Mouse (Mus musculus) neural tube, embryonic 13.5 days (tissue): ENCODE measurements around the gene Hnf1a. TPM values are rescaled to one million over a fixed set of nuclear protein-coding genes. Genes with fewer than 3 reads are reported as not detected.
"Not testable (repeated sequence)": the region's sequence is repeated elsewhere in the genome, so short reads cannot be mapped to it uniquely, and the experiment has no call there.

Source experiments
- ATAC-seq: fragments of 200-750 bp; cut with Nextera tagmentation; 2 replicates; pipeline ENCODE4 v1.8.0; 2017; ENCODE audit warnings: low read depth, mild to moderate bottlenecking, moderate TSS enrichment, moderate library complexity
- H3K27ac ChIP-seq: fragments of 300-500 bp; sonication (generic); replicated peaks from 2 replicates; pipeline ENCODE4 v1.5.1; 2015; ENCODE audit warnings: moderate library complexity, mild to moderate bottlenecking, inconsistent platforms
- H3K27me3 ChIP-seq: fragments of 300-500 bp; sonication (generic); 2 replicates; pipeline ENCODE4 v1.6.1; 2015; ENCODE audit warnings: mild to moderate bottlenecking, inconsistent platforms
- H3K36me3 ChIP-seq: fragments of 300-500 bp; sonication (generic); 2 replicates; pipeline ENCODE4 v1.6.1; 2015; ENCODE audit warnings: mild to moderate bottlenecking, inconsistent platforms
- H3K4me1 ChIP-seq: fragments of 300-500 bp; sonication (generic); replicated peaks from 2 replicates; pipeline ENCODE4 v1.6.1; 2015; ENCODE audit warnings: inconsistent platforms
- H3K4me2 ChIP-seq: fragments of 300-500 bp; sonication (generic); 2 replicates; pipeline ENCODE4 v1.6.1; 2015; ENCODE audit warnings: inconsistent platforms, mild to moderate bottlenecking, moderate library complexity
- H3K4me3 ChIP-seq: fragments of 300-500 bp; sonication (generic); 2 replicates; pipeline ENCODE4 v1.5.1; 2015; ENCODE audit warnings: mild to moderate bottlenecking, inconsistent platforms
- H3K9ac ChIP-seq: fragments of 300-500 bp; sonication (generic); 2 replicates; pipeline ENCODE4 v1.6.1; 2015; ENCODE audit warnings: moderate library complexity, mild to moderate bottlenecking, inconsistent platforms
- H3K9me3 ChIP-seq: fragments of 300-500 bp; sonication (generic); 2 replicates; pipeline ENCODE4 v1.6.1; 2016; ENCODE audit warnings: inconsistent platforms
- WGBS: fragments of 180-500 bp; shearing (Covaris S2); methylation state at CpG from one replicate; pipeline ENCODE4 v1.1.7; 2015; 5-methylcytosine and 5-hydroxymethylcytosine counted together
- polyA plus RNA-seq: library from polyadenylated mRNA; unstranded; fragments of >200 nt; fragmentation: Nextera tagmentation; extraction: Ambion mirVana; gene quantifications from 2 replicates; pipeline ENCODE4 v1.2.1, GENCODE M21; 2015

The Hnf1a gene
- polyA plus RNA-seq, 1 experiment from 2014 or later, result 0.10 TPM

GRCm38 (mm10) chr5:114958069-114958468 lies 12.8 kb downstream of the Hnf1a start:
- no peak overlapping the region for H3K27ac ChIP-seq
- 89% methylated on average over 5 of the region's 5 CpGs for WGBS

GRCm38 (mm10) chr5:114953326-114953725 lies 17.6 kb downstream of the Hnf1a start:
- Histone ChIP-seq H3K27ac (no peak overlapping the region), H3K36me3 (peaks cover 17% of the 10 kb centered on the region), H3K27me3 (no peaks in the 10 kb centered on the region), H3K4me3 (no peak overlapping the region), H3K4me1 (peaks cover 27% of the 10 kb centered on the region), H3K4me2 (no peak overlapping the region), H3K9me3 (no peaks in the 10 kb centered on the region), H3K9ac (no peak overlapping the region)
- whole genome bisulfite sequencing, result 88% methylated on average over 14 of the region's 14 CpGs
- ATAC-seq, result no peak

More at GRCm38 (mm10) chr5:114958069-114958468, 12.8 kb downstream of the Hnf1a start:
- Histone ChIP-seq H3K4me2 (no peak overlapping the region), H3K36me3 (no peaks in the 10 kb centered on the region), H3K4me1 (peaks cover 8% of the 10 kb centered on the region), H3K9ac (no peak overlapping the region), H3K27me3 (no peaks in the 10 kb centered on the region), H3K4me3 (no peak overlapping the region), H3K9me3 (no peaks in the 10 kb centered on the region)
- no peak for ATAC-seq

DNA sequence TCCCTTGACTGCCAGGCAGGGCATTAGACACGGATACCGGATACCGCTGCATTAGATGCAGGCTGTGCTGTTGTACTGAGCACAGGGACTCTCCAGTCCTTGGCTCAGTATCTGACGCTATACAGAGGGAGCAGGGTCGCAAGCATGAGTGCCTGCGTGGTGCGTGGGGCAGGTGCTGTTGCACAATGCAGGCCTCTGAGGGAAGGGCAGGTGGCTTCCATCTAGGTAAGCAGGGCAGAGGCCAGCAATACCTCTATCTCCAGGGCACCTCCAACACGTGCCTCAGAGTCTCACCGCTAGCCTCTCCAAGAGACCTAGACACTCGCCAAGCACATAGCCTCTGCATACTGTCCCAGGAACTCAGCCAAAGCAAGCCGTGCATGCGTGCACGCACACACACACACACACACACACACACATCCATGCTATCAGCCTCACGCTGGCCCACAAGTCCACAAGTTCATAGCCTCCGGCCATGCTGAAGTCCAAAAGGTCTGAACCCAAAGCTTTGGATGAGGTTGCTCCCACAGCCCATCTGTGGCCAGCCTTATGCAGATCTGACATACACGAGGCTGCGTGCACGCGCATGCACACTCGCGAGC lies 19.5 kb downstream of the Hnf1a start:
- ATAC-seq, result no peak

DNA sequence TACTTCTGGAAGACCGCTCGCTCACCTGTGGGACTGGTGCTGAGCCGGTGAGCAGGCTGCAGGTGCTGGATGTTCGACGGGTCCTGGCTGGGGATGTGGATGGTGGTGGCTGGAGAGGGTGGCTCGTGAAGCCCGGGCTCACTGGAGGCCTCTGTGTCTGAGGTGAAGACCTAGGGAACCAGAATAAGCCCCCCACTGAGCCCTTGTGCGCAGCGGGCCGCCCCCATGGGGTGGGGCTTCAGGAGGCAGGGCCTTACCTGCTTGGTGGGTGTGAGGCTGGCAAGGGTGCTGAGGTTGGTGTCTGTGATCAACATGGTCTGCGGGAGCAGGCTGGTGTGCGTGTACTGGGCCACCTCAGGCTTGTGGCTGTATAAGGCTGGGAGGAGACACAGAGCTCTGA lies 20.2 kb downstream of the Hnf1a start:
- no peak for ATAC-seq
- Histone ChIP-seq H3K27ac (no peak overlapping the region), H3K9ac (no peak overlapping the region), H3K4me1 (peaks cover 30% of the 10 kb centered on the region), H3K36me3 (peaks cover 44% of the 10 kb centered on the region), H3K4me2 (no peak overlapping the region), H3K9me3 (no peaks in the 10 kb centered on the region), H3K27me3 (no peaks in the 10 kb centered on the region), H3K4me3 (no peak overlapping the region)
- WGBS, result 68% methylated on average over 12 of the region's 12 CpGs

More for the DNA sequence above, 19.5 kb downstream of the Hnf1a start:
- H3K4me2 ChIP-seq, result no peak overlapping the region
- H3K36me3 ChIP-seq, result peaks cover 37% of the 10 kb centered on the region
- WGBS, result 83% methylated on average over 21 of the region's 21 CpGs
- no peak overlapping the region for H3K9ac ChIP-seq
- H3K4me1 ChIP-seq, result peaks cover 30% of the 10 kb centered on the region
- H3K27ac ChIP-seq, result no peak overlapping the region
- no peaks in the 10 kb centered on the region for H3K27me3 ChIP-seq
- no peaks in the 10 kb centered on the region for H3K9me3 ChIP-seq
- no peak overlapping the region for H3K4me3 ChIP-seq

GRCm38 (mm10) chr5:114949812-114950211 lies 21.1 kb downstream of the Hnf1a start:
- ATAC-seq, result no peak
- H3K9ac ChIP-seq, result no peak overlapping the region
- peaks cover 30% of the 10 kb centered on the region for H3K4me1 ChIP-seq
- H3K27me3 ChIP-seq, result no peaks in the 10 kb centered on the region
- peaks cover 46% of the 10 kb centered on the region for H3K36me3 ChIP-seq
- 65% methylated on average over 9 of the region's 9 CpGs for whole genome bisulfite sequencing
- no peak overlapping the region for H3K4me2 ChIP-seq
- H3K27ac ChIP-seq, result peak overlapping the region; percentile 54
- H3K4me3 ChIP-seq, result no peak overlapping the region
- no peaks in the 10 kb centered on the region for H3K9me3 ChIP-seq

- Histone ChIP-seq H3K9ac (no peak overlapping the region), H3K27ac (peak overlapping the region; percentile 54)
- ATAC-seq, result no peak
Measured at GRCm38 (mm10) chr5:114949316-114949715, 21.6 kb downstream of the Hnf1a start.

DNA sequence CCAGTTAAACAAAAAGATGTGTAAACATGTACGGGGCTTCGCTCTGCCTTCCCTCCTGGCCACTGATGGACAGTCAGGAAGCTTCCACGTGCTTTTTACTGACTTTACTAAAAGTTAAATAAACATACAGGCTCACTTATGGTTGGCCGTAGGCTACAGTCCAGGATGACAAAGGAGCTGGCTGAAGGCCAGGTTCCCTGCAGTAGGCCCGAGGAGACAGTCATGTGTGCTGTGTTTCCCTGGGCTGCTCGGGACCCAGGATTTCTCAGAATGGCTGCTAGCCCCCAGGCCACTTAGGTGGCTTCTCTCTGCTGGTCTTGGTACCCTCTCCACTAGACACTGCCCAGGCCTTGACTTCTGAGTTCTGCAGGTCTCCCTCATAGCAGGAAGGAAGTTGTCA lies 22.0 kb downstream of the Hnf1a start:
- 45% methylated on average over 6 of the region's 6 CpGs for WGBS
- Histone ChIP-seq H3K4me1 (peaks cover 30% of the 10 kb centered on the region), H3K27me3 (no peaks in the 10 kb centered on the region), H3K27ac (peak overlapping the region; percentile 54; the same call in 1 of the 2 replicates), H3K9me3 (no peaks in the 10 kb centered on the region), H3K36me3 (peaks cover 46% of the 10 kb centered on the region), H3K4me2 (no peak overlapping the region), H3K9ac (no peak overlapping the region), H3K4me3 (no peak overlapping the region)
- no peak for ATAC-seq

More at GRCm38 (mm10) chr5:114949316-114949715, 21.6 kb downstream of the Hnf1a start:
- Histone ChIP-seq H3K4me3 (no peak overlapping the region), H3K9me3 (no peaks in the 10 kb centered on the region), H3K4me2 (no peak overlapping the region), H3K27me3 (no peaks in the 10 kb centered on the region), H3K4me1 (peaks cover 30% of the 10 kb centered on the region), H3K36me3 (peaks cover 46% of the 10 kb centered on the region)
- WGBS, result 56% methylated on average over 5 of the region's 5 CpGs

DNA sequence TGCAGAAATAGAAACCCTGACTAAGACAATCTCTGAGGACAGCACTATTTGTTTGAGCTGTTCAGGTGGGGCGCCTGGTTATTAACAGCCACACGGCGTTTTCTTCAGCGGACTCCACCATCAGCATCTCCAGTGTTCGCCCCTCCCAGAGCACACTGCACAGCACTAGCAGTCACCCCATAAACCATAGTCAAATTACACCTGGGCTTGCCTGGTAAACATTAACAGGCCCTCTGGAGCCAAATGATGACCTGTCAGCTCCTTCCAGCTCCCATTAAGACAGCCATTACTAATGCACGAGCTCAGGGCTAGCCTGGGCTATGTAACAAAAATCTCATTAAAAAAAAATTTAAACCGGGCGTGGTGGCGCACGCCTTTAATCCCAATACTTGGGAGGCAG lies 25.8 kb downstream of the Hnf1a start:
- Histone ChIP-seq H3K9ac (no peak overlapping the region), H3K9me3 (no peaks in the 10 kb centered on the region), H3K27me3 (no peaks in the 10 kb centered on the region), H3K4me1 (peaks cover 36% of the 10 kb centered on the region), H3K4me3 (no peak overlapping the region), H3K36me3 (peaks cover 44% of the 10 kb centered on the region), H3K4me2 (no peak overlapping the region), H3K27ac (no peak overlapping the region)
- 95% methylated on average over 10 of the region's 10 CpGs for WGBS
- no peak for ATAC-seq

DNA sequence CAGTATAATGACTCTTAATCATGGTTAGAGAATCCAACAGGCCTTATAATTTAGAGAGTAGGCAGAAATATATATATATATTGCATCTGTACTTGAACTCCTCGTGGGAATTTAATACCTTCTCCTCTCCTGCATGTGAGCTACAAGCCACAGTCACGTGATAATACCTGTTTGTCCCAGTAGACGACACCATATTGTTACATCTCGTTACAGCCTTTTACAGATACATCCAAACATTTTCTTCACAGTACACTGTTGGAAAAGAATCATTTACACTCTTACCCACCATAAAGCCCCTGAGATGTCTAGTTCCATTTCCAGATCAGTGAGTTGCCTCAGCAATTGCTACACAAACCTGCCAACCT lies 28.1 kb downstream of the Hnf1a start:
- ATAC-seq, result no peak; the same call in 1 of the 2 replicates
- peak overlapping the region; percentile 66 for H3K4me2 ChIP-seq
- H3K4me1 ChIP-seq, result peaks cover 16% of the 10 kb centered on the region
- peak overlapping the region; percentile 88 for H3K4me3 ChIP-seq
- peaks cover 23% of the 10 kb centered on the region for H3K36me3 ChIP-seq
- H3K27me3 ChIP-seq, result no peaks in the 10 kb centered on the region
- H3K9me3 ChIP-seq, result no peaks in the 10 kb centered on the region
- H3K27ac ChIP-seq, result peak overlapping the region; percentile 93
- peak overlapping the region; percentile 95 for H3K9ac ChIP-seq
- WGBS, result 49% methylated on average over 4 of the region's 4 CpGs

GRCm38 (mm10) chr5:114942074-114942765 lies 28.7 kb downstream of the Hnf1a start, which contains the start of gene 2210016L21Rik:
2210016L21Rik (plus strand) TSS chr5:114942158.
- WGBS, result under 1% methylated on average over 39 of the region's 39 CpGs
- H3K36me3 ChIP-seq, result peaks cover 17% of the 10 kb centered on the region
- H3K9ac ChIP-seq, result peak within 1 kb of the TSS; percentile 95
- peak within 1 kb of the TSS; percentile 93 for H3K27ac ChIP-seq
- peak; percentile 95 for ATAC-seq
- H3K4me1 ChIP-seq, result peaks cover 16% of the 10 kb centered on the region
- H3K27me3 ChIP-seq, result no peaks in the 10 kb centered on the region
- peak within 1 kb of the TSS; percentile 66 for H3K4me2 ChIP-seq
- no peaks in the 10 kb centered on the region for H3K9me3 ChIP-seq
- peak within 1 kb of the TSS; percentile 88 for H3K4me3 ChIP-seq

DNA sequence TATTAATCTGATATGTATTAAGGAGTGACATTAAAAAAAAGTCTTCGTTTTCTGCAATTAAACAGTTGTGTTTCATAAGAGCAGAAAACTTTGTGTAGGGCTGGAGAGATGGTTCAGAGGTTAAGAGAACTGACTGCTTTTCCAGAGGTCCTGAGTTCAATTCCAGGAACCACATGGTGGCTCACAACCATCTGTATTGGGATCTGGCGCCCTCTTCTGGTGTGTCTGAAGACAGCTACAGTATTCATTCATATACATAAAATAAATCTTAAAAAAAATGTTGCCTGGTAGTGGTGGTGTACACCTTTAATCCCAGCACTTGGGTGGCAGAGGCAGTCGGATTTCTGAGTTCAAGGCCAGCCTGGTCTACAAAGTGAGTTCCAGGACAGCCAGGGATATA lies 29.8 kb downstream of the Hnf1a start:
- not testable (repeated sequence) for H3K4me3 ChIP-seq
- peak overlapping the region; percentile 66; the same call in 1 of the 2 replicates for H3K4me2 ChIP-seq

GRCm38 (mm10) chr5:114935838-114936237 lies 35.1 kb downstream of the Hnf1a start:
- H3K4me2 ChIP-seq, result no peak overlapping the region
- H3K4me3 ChIP-seq, result no peak overlapping the region
- no peak overlapping the region; the same call in 1 of the 2 replicates for H3K27ac ChIP-seq
- peaks cover 7% of the 10 kb centered on the region for H3K4me1 ChIP-seq
- peaks cover 3% of the 10 kb centered on the region; the same call in 1 of the 2 replicates for H3K9me3 ChIP-seq
- H3K36me3 ChIP-seq, result no peaks in the 10 kb centered on the region
- no peaks in the 10 kb centered on the region for H3K27me3 ChIP-seq
- ATAC-seq, result 0 out of 2 replicates have a peak, but pooled peaks have one; percentile 27
- WGBS, result 7% methylated on average over 3 of the region's 3 CpGs
- H3K9ac ChIP-seq, result no peak overlapping the region

More for the DNA sequence above, 29.8 kb downstream of the Hnf1a start:
- not testable (repeated sequence) for H3K9ac ChIP-seq, H3K27me3 ChIP-seq, H3K36me3 ChIP-seq, ATAC-seq, H3K9me3 ChIP-seq, H3K27ac ChIP-seq
- peaks cover 16% of the 10 kb centered on the region for H3K4me1 ChIP-seq
- WGBS, result 58% methylated on average over 3 of the region's 3 CpGs
